Mouse (Mus musculus) bone marrow macrophage, adult 2 months (primary cell): ENCODE data around the gene Rhbdd3.

Experiments used
- CTCF ChIP-seq: IDR thresholded peaks from 2 replicates; pipeline ENCODE4 v1.5.1; 2012; ENCODE audit warnings: low read depth, mild to moderate bottlenecking, low read length, moderate library complexity
- POLR2A ChIP-seq: IDR thresholded peaks from 2 replicates; pipeline ENCODE4 v1.6.1; 2012; ENCODE audit warnings: mild to moderate bottlenecking, low read depth, low read length, borderline replicate concordance

DNA sequence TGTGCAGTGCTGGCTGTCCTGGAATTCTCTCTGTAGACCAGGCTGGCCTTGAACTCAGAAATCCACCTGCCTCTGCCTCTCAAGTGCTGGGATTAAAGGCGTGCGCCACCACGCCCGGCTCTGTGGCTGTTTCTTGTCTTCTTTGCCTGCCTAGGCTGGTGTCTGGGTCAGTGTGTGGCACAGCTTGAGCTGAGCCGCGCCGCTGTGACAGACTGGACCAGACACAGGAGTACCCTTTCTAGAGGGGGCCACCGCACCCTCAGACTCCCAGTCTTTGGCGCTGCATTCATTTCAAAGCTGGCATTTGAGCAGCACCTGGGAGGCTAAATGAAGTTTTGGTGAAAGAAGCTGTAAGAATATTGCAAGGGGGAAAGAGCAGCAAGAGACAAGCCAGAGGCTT lies 39.9 kb upstream of the Rhbdd3 start:
- TF ChIP-seq CTCF: no peak
- no peak for TF ChIP-seq POLR2A
